Mouse (Mus musculus) kidney, adult 2 months (tissue): ENCODE measurements around the gene B3galnt1.

ENCODE experiments used
- CTCF ChIP-seq: fragments of 200-500 bp; conservative IDR thresholded peaks from 2 replicates; pipeline ENCODE4 v1.5.1; 2011; ENCODE audit warnings: low read depth, mild to moderate bottlenecking, control low read depth, low read length, moderate library complexity, mixed read lengths; ENCODE audit not compliant: insufficient read depth, insufficient read length
- POLR2A ChIP-seq: fragments of 200-500 bp; IDR thresholded peaks from one replicate; pipeline ENCODE4 v1.6.1; 2011; ENCODE audit warnings: low read depth, low read length, control low read depth

GRCm38 (mm10) chr3:69549602-69550001 is 49.2 kb downstream of the B3galnt1 start:
- TF ChIP-seq CTCF (no peak), POLR2A (no peak)
